Mouse (Mus musculus) lung, postnatal 4 days (tissue): ENCODE results near the gene Ncoa3.
A peak's percentile ranks its signal among the peaks of the same experiment; 100 is the strongest.

ENCODE experiments used
- DNase-seq, 2 experiments: peaks; one replicate each; pipeline ENCODE4 v3.0.0; 2021

Ncoa3 gene

DNA sequence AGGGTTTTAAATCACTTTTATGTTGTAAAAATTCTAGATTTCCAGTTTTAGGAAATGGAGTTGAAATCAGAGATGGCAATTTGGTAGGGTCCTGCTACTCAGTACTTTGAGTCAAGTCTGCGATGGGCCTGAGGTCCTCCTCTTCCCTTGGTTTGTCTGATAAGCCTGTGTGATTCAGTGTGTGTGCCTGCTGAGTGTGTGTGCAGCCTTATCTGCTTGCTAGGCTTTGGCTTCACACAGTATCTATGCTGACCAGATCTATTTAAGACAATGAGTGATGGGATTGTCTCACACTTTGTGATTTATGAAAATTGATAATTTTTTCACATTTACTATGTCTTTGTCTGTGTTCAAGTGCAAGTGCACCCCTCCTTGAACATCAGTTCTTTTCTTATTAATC lies 50.1 kb downstream of the Ncoa3 start:
- DNase-seq, result no peak

DNA sequence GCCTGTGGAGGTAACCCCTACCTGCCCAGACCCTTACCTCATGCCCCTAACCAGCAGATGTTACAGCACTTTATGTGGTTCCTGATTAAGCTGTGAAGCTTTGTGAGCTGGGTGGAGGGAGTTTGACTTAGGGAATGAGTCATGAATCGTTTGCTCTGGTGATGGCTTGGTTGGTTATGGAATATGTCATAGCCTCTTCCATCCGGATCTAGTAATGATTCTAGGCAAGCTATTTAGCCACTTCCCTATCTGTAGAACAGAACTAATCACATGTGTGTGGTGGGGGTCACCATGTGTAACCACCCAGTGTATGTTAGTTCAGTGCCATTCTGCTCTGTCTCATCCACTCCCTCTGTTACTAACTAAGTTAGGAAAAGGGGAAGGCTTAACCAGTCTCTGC lies 52.6 kb downstream of the Ncoa3 start:
- no peak for DNase-seq

GRCm38 (mm10) chr2:166045549-166046501 lies 53.4 kb downstream of the Ncoa3 start:
- DNase-seq, result peak; percentile 32 to 37

DNA sequence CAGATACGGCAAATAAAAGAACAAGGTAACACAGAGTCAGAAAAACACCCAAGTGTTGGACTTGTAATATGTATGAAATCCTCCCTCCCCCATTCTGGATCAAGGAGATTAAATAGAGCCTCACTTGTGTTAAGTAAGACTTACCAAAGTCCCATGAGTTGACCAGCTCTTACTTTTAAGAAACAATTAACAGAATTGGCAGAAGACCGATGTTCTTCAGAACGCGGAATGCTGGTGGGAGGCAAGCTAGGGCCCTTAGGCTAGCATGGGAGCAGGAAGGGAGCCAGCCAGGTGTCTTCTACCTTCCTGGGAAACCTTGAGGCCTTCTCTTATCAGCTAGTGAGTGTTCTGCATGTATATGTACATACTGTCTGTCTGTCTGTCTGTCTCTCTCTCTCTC lies 55.5 kb downstream of the Ncoa3 start:
- no peak for DNase-seq

GRCm38 (mm10) chr2:166048852-166049251 lies 56.4 kb downstream of the Ncoa3 start:
- DNase-seq, result no peak

DNA sequence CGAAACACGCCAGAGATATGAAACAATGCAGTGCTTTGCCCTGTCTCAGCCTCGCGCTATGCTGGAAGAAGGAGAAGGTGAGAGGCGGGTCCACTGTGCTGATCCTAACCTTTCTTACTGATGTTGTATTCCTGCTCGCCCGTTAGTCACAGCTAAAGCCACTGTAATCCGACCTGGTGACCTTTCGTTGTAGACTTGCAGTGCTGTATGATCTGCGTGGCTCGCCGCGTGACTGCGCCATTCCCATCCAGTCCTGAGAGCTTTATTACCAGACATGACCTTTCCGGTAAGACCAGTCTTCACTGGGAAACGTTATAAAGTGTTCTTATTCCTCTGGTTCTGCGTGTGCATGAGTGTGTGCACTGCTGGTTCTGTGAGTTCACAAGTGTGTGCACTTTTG lies 59.0 kb downstream of the Ncoa3 start:
- no peak for DNase-seq

GRCm38 (mm10) chr2:166051966-166052365 lies 59.5 kb downstream of the Ncoa3 start:
- no peak for DNase-seq

DNA sequence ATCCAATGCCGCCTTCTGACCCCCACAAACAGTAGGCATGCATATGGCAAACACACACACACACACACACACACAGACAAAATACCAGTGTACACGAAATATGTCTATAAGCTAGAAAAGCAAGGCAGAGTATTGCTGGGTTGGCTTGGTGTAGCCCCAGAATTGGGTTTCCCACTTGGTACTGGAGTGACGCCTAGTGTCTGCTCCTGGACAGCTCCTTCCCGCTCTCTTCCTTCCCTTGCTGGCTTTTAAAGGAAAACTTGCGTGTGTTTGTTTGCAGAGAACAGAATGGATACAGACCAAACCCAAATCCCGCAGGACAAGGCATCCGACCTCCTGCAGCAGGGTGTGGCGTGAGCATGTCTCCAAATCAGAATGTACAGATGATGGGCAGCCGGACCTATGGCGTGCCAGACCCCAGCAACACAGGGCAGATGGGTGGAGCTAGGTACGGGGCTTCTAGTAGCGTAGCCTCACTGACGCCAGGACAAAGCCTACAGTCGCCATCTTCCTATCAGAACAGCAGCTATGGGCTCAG lies 61.6 kb downstream of the Ncoa3 start:
- no peak for DNase-seq

DNA sequence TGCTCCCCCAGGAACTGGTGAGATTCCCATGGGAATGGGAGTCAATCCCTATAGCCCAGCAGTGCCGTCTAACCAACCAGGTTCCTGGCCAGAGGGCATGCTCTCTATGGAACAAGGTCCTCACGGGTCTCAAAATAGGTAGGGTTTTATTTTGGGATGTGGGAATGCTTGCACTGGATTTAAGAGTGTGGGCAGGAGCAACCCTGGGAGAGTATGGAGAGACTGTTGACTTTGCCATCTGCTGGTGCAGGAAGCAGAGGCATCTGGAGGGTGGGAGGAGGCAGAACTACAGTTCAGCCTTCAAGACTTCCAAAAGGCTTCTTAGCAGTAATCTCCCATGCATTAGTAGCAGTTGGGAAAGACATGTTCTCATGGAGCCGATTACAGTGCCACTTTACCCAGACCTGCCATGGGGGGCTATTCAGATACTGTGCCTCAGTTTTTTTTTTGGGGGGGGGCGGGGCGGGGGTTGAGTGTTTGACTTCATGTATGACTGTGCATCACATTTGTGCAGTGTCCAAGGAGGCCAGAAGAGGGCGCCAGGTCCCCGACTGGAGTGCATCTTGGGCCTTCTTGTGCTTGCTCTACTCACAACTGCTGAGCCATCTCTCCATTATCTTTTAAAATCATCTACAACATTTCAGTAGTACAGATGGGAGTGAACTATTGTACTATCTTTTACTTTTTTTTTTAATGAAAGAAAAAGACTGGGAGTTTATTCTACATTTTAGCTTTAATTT lies 67.4 kb downstream of the Ncoa3 start:
- DNase-seq, result peak in 1 of 2 experiments; percentile 62

DNA sequence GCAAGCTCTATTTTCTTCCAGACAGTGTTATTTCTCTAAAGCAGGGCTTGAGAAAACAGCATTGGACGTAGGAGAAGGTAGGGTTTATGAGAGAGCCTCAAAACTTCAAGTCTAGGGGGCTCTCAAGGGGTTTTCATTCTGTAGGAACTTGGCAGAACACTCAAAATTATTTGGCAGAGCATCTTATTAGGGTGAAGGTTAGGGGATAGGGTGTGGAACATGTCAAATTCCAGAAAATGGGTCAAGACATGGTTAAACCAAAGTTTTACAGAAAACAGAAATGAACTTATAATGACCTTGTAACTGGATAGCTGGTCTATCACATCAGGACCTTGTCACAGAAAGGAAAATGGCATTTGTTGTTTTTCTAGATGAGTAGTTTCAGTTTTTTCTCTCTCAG lies 69.6 kb downstream of the Ncoa3 start:
- no peak for DNase-seq

DNA sequence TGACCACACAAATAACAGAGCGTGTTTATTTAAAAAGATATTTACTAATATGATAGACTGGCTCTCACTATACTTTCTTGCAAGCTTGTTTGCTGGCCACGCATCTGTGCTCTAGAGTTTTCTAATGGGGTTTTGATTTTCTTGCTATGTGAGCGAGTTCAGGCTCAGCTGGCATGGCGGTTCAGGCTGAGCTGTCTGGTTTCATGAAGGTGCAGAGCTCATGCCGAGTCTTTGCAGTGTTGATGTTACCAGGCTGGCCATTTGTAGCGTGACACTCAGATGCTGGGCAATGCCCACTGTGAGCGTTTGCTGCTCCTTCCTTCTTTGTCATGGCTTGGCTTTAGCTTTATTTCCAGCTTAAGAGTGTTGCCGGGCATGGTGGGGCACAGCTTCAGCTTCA lies 70.0 kb downstream of the Ncoa3 start:
- DNase-seq, result no peak

DNA sequence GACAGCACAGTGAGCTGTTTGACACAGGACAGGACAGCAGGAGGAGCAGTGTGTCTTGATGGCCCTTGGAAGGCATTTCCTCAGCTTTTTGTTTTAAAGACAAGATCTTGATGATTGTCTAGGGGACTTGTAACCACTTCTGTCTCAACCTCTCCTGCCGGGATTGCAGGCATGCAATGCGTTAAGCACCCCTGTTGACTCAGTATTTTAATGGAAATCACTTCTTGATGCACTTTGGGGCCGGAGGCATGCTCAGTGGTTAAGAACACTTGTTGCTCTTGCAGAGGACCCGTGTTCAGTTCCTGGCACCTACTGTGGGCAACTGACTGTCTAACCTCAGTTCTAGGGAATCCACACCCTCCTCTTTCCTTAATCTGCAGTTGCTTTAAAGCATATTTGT lies 74.0 kb downstream of the Ncoa3 start:
- DNase-seq, result no peak

DNA sequence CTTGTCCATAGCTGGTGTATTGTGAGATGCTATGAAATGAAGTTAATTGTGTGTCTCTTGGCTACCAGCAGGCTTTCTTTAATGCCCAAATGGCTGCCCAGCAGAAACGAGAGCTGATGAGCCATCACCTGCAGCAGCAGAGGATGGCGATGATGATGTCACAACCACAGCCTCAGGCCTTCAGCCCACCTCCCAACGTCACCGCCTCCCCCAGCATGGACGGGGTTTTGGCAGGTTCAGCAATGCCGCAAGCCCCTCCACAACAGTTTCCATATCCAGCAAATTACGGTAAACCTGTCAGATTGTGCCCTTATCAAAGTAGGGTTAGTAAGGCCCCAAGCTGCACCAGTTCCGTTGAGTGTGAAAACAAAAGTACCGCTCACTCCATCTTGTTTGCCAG lies 75.8 kb downstream of the Ncoa3 start:
- DNase-seq, result no peak

DNA sequence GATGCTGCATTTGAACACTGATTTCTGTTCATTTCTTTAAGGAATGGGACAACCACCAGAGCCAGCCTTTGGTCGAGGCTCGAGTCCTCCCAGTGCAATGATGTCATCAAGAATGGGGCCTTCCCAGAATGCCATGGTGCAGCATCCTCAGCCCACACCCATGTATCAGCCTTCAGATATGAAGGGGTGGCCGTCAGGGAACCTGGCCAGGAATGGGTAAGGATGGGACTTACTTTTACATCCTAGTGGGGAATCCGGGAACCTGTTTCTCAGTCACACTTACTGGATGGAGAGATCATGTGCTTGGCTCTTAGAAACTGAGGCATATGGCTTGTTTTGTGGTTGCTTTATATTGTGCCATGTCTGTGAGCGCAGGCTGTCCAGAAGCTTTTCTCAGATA lies 76.7 kb downstream of the Ncoa3 start:
- no peak for DNase-seq

- no peak for DNase-seq
Measured at GRCm38 (mm10) chr2:166069738-166070137, 77.3 kb downstream of the Ncoa3 start.

- no peak for DNase-seq
Measured at GRCm38 (mm10) chr2:166071481-166071880, 79.0 kb downstream of the Ncoa3 start.

DNA sequence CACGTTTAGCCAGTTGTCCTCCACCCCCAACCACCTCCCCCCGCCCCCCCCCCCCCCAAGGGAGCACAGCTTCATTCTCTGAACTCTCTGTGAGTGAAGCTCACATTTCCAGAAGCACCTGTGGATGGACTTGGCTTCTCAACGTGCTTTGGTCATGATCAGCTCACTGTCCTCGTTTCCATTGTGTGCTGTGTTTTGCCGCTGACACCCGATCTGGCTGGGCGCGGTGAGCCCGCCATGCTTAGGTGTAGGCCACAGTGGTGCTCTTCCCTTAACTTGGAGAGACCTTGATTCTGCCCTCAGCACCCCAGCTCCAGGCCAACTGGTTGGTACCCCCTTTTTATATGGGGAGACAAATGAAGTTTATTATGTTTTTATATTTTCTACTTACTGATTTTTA lies 79.5 kb downstream of the Ncoa3 start:
- no peak for DNase-seq

- no peak for DNase-seq
Measured at GRCm38 (mm10) chr2:166073082-166073481, 80.6 kb downstream of the Ncoa3 start.

GRCm38 (mm10) chr2:166074322-166074721 lies 81.9 kb downstream of the Ncoa3 start:
- no peak for DNase-seq

DNA sequence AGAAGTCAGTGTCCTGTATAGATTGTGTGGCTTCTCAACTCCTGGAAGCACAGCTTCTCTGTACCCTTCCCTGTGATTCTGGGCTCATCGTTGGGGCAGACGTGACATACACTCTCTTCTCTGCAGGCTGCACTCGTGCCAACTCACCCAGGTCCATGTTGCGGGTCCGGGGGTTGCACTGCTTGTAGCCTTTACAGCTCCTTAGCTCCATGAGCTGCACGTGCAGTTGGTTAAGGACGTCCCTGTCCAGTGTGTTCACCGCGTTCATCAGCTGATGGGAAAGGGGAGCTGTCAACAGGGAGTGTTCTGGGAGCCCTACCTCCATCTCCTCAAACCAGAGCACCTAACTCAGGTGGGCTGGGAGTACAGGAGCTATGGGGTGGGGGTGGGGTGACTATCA lies 84.9 kb downstream of the Ncoa3 start:
- DNase-seq, result no peak

GRCm38 (mm10) chr2:166079231-166079630 lies 86.8 kb downstream of the Ncoa3 start:
- no peak for DNase-seq

DNA sequence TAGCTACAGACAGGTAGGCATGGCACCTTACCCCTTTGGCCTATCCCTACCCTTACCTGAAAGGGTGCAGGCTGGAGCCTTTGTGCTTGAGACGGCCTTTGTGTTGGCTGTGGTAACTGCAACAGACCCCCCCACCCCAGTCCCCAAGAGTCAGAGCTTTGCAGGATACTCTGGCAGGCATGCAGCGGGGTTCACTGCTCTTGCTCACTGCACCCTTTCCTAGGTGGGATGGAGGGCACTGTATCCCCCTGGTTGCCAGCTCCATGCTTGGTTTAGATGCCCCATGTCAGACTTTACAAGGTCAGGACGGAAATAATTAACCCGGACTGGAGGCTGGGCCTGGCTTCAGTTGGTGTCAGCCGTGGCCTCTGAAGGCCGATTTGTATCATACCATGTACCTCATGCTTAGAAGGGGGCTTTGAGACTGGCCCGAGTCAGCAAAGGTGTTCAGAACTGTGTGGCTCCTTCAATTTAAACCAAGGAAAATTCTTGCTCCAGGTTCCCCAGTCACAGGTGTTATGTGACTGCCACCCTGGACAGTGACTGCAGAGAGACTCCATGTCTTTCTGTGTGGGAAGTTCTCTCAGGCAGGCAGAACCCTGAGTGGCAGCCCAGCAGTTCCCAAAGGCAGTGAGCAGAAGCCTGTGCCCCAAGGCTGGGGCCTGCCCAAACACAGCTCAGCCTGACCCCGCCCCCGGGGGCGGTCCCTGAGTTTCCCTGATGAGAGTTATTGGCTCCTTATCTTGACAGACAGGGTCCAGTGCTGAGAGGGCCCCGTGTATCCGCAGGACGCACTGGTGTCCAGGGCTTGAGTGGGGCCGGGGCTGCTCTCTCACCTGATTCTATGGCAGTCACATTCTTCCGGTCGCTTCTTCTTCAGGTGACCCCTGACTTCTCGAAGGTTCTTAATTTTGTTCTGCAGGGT lies 87.8 kb downstream of the Ncoa3 start:
- peak; percentile 65 to 71 for DNase-seq
